Mouse (Mus musculus) limb, embryonic 10.5 days (tissue): ENCODE measurements at regions not wholly inside any gene's neighbourhood (a gene's known extent, or its start where the extent isn't known, plus 50 kb on each side); places are given as distances from the start of the nearest gene placed in this dataset.
"Not testable (repeated sequence)": the region's sequence is repeated elsewhere in the genome, so short reads cannot be mapped to it uniquely, and the experiment has no call there.

ENCODE experiments used
- DNase-seq: peaks from one replicate; pipeline ENCODE4 v3.0.0-alpha.2; 2017; ENCODE audit warnings: low spot score
- H3K27ac ChIP-seq: fragments of 300-500 bp; sonication (generic); 2 replicates; pipeline ENCODE4 v1.5.1; 2016; ENCODE audit warnings: mild to moderate bottlenecking
- H3K27me3 ChIP-seq: fragments of 300-500 bp; sonication (generic); 2 replicates; pipeline ENCODE4 v1.6.1; 2016; ENCODE audit warnings: low read depth, mild to moderate bottlenecking; ENCODE audit not compliant: poor library complexity, severe bottlenecking
- H3K36me3 ChIP-seq: fragments of 300-500 bp; sonication (generic); 2 replicates; pipeline ENCODE4 v1.6.1; 2016; ENCODE audit warnings: mild to moderate bottlenecking, moderate library complexity
- H3K4me1 ChIP-seq: fragments of 300-500 bp; sonication (generic); 2 replicates; pipeline ENCODE4 v1.6.1; 2016
- H3K4me3 ChIP-seq: fragments of 300-500 bp; sonication (generic); 2 replicates; pipeline ENCODE4 v1.5.1; 2016; ENCODE audit warnings: mild to moderate bottlenecking, moderate library complexity
- H3K9me3 ChIP-seq: fragments of 300-500 bp; sonication (generic); replicated peaks from 2 replicates; pipeline ENCODE4 v1.6.1; 2016; ENCODE audit warnings: mild to moderate bottlenecking
- WGBS: fragments of 180-500 bp; shearing (Covaris S2); methylation state at CpG from one replicate; pipeline ENCODE4 v1.1.7; 2016; 5-methylcytosine and 5-hydroxymethylcytosine counted together

- no peaks in the 10 kb centered on the region for H3K27me3 ChIP-seq
- no peak for DNase-seq
- no peaks in the 10 kb centered on the region for H3K9me3 ChIP-seq
- no peaks in the 10 kb centered on the region for H3K36me3 ChIP-seq
- 74% methylated on average over 3 of the region's 3 CpGs for WGBS
- H3K4me1 ChIP-seq = no peaks in the 10 kb centered on the region
- H3K27ac ChIP-seq = no peak overlapping the region
- no peak overlapping the region for H3K4me3 ChIP-seq
Observed at GRCm38 (mm10) chr3:56963251-56963650, 338.5 kb downstream of the Tm4sf1 start.

GRCm38 (mm10) chr3:56962248-56963013 is 339.4 kb downstream of the Tm4sf1 start:
- Histone ChIP-seq H3K27me3 (no peaks in the 10 kb centered on the region), H3K4me3 (no peak overlapping the region), H3K9me3 (no peaks in the 10 kb centered on the region), H3K36me3 (no peaks in the 10 kb centered on the region), H3K4me1 (no peaks in the 10 kb centered on the region), H3K27ac (no peak overlapping the region)
- 85% methylated on average over 3 of the region's 3 CpGs for WGBS
- DNase-seq = no peak

GRCm38 (mm10) chr3:56956978-56957377 is 344.8 kb downstream of the Tm4sf1 start:
- Histone ChIP-seq H3K4me1 (no peaks in the 10 kb centered on the region), H3K27ac (no peak overlapping the region), H3K9me3 (no peaks in the 10 kb centered on the region), H3K36me3 (no peaks in the 10 kb centered on the region), H3K27me3 (no peaks in the 10 kb centered on the region), H3K4me3 (no peak overlapping the region)
- DNase-seq = no peak
- WGBS = 100% methylated on average over 2 of the region's 2 CpGs

DNA sequence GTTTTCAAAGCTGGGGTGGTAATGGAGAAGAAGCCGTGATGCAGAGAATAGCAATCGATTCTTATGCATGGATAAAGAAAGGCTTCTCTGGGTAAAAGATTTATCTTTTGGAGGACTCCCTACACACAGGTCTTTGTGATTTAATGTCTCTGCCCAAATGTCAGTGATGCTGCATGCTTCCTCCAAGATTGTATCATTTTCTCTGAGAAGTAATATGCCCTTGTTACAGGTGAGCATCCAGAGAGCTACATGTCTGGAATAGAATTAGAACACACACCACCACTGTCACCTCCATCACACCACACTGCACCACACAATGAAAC is 346.0 kb downstream of the Tm4sf1 start:
- DNase-seq = no peak
- H3K4me3 ChIP-seq = no peak overlapping the region
- no peaks in the 10 kb centered on the region for H3K36me3 ChIP-seq
- no peaks in the 10 kb centered on the region for H3K27me3 ChIP-seq
- H3K9me3 ChIP-seq = no peaks in the 10 kb centered on the region
- no peak overlapping the region for H3K27ac ChIP-seq
- H3K4me1 ChIP-seq = no peaks in the 10 kb centered on the region
- WGBS = 86% methylated on average over 2 of the region's 2 CpGs

DNA sequence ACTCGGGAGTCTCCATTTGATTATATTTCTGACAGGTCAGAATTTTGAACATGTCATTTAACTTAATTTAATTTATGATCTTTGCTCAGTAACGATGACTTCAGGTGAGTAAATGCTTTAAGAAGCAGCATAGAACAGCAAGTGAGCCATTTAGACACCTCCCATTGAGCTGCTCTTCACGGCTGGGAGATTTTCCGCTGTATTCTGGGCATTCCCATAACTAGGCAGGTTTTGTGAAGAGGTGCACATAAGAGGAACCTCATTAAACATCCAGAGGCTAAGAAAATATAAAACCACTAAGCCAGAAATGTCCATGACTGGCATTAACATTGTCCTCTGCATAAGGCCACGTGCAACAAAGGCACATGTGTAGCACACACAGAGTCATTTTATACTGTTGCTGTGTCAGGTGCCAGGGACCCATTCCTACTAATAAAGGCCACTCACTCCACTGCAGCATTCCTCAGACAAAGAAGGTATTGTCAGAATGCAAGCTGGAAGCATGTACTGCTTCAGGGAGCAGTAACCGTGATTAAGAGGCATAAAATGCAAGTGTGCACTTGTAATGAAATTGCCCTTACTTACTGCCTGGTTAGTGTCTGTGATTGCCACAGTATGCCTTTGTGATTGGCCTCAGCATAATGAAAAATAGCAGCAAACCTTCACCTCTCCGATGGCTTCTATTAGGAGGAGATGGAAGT is 346.5 kb downstream of the Tm4sf1 start:
- Histone ChIP-seq H3K36me3 (no peaks in the 10 kb centered on the region), H3K4me1 (no peaks in the 10 kb centered on the region), H3K4me3 (no peak overlapping the region), H3K9me3 (no peaks in the 10 kb centered on the region), H3K27ac (no peak overlapping the region), H3K27me3 (no peaks in the 10 kb centered on the region)
- DNase-seq = no peak
- WGBS = 77% methylated on average over 7 of the region's 7 CpGs

DNA sequence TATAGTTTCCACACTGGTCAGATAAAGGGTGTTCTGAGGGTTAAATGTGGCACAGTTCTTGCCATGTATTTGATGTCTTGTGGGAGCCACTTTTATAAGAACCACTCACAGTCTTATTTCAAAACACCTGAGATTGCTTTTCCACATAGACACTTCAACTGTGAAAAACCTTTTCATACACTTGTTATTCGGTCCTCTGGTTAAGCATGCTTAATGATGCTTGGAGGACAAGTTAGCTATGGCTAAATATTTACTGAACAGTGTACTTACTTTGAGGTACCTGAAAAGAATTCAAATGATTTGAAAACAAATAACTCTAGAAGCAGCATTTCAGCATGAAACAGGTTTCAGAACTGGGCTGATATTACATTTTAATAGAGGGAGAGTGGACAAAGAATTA is 359.2 kb downstream of the Tm4sf1 start:
- not testable (repeated sequence) for H3K4me1 ChIP-seq, DNase-seq, H3K4me3 ChIP-seq, H3K27ac ChIP-seq, H3K36me3 ChIP-seq, H3K27me3 ChIP-seq, H3K9me3 ChIP-seq
- WGBS = no CpG with 5 or more reads among the region's 1 CpGs

DNA sequence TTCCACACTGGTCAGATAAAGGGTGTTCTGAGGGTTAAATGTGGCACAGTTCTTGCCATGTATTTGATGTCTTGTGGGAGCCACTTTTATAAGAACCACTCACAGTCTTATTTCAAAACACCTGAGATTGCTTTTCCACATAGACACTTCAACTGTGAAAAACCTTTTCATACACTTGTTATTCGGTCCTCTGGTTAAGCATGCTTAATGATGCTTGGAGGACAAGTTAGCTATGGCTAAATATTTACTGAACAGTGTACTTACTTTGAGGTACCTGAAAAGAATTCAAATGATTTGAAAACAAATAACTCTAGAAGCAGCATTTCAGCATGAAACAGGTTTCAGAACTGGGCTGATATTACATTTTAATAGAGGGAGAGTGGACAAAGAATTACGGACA is 372.8 kb downstream of the Tm4sf1 start:
- H3K27ac ChIP-seq, H3K27me3 ChIP-seq, H3K9me3 ChIP-seq, H3K4me1 ChIP-seq, H3K36me3 ChIP-seq, DNase-seq, H3K4me3 ChIP-seq: not testable (repeated sequence)
- WGBS = 95% methylated on average over 1 of the region's 2 CpGs

GRCm38 (mm10) chr3:56898491-56898890 is 403.3 kb downstream of the Tm4sf1 start:
- Histone ChIP-seq H3K36me3 (no peaks in the 10 kb centered on the region), H3K4me1 (no peaks in the 10 kb centered on the region), H3K4me3 (no peak overlapping the region), H3K9me3 (no peaks in the 10 kb centered on the region), H3K27me3 (no peaks in the 10 kb centered on the region), H3K27ac (no peak overlapping the region)
- 94% methylated on average over 2 of the region's 2 CpGs for WGBS
- no peak for DNase-seq

DNA sequence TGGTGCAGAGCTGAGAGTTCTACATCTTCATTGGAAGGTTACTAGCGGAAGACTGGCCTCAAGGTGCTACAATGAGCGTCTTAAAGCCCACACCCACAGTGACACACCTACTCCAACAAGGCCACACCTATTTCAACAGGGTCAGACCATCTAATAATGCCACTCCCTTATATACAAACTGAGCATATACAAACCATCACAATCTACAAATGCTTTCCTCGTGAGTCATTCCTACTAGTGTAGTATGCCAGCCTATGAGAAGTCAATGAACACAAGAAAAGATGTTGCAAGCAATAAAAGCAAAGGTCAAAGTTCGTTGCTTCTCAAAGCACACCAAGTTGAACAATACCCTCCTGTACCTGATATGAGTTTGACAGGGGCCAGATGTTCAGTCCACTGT is 424.7 kb downstream of the Tm4sf1 start:
- WGBS = 95% methylated on average over 4 of the region's 4 CpGs
- Histone ChIP-seq H3K27ac (no peak overlapping the region), H3K36me3 (no peaks in the 10 kb centered on the region), H3K27me3 (no peaks in the 10 kb centered on the region), H3K9me3 (no peaks in the 10 kb centered on the region), H3K4me3 (no peak overlapping the region), H3K4me1 (no peaks in the 10 kb centered on the region)
- DNase-seq = no peak

- Histone ChIP-seq H3K4me1 (peaks cover 5% of the 10 kb centered on the region), H3K4me3 (no peak overlapping the region), H3K27ac (no peak overlapping the region), H3K36me3 (no peaks in the 10 kb centered on the region), H3K27me3 (no peaks in the 10 kb centered on the region), H3K9me3 (no peaks in the 10 kb centered on the region)
- 67% methylated on average over 1 of the region's 1 CpGs for WGBS
- DNase-seq = no peak
Observed at GRCm38 (mm10) chr3:56863591-56863990, 438.2 kb downstream of the Tm4sf1 start.

GRCm38 (mm10) chr3:56859841-56860240 is 441.9 kb downstream of the Tm4sf1 start:
- no peaks in the 10 kb centered on the region for H3K9me3 ChIP-seq
- no peaks in the 10 kb centered on the region for H3K36me3 ChIP-seq
- peak; percentile 40 for DNase-seq
- 73% methylated on average over 9 of the region's 9 CpGs for WGBS
- no peaks in the 10 kb centered on the region for H3K27me3 ChIP-seq
- no peak overlapping the region for H3K4me3 ChIP-seq
- H3K27ac ChIP-seq = peak overlapping the region; percentile 7; the same call in 1 of the 2 replicates
- peaks cover 5% of the 10 kb centered on the region for H3K4me1 ChIP-seq

DNA sequence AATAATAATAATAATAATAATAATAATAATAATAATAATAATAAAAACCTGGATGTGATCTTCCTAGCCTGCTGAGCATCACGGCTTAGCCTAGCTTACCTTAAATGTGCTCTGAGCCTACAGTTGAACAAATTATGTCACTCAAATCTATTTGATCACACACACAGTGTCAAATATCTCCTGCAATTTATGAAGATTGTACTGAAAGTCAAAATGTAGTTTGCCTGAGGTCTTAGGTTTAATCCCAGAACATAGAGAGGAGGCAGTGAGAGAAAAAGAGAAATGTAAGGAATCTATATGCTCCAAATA is 456.4 kb downstream of the Tm4sf1 start:
- no peak for DNase-seq
- 94% methylated on average over 1 of the region's 1 CpGs for WGBS
- no peaks in the 10 kb centered on the region for H3K27me3 ChIP-seq

DNA sequence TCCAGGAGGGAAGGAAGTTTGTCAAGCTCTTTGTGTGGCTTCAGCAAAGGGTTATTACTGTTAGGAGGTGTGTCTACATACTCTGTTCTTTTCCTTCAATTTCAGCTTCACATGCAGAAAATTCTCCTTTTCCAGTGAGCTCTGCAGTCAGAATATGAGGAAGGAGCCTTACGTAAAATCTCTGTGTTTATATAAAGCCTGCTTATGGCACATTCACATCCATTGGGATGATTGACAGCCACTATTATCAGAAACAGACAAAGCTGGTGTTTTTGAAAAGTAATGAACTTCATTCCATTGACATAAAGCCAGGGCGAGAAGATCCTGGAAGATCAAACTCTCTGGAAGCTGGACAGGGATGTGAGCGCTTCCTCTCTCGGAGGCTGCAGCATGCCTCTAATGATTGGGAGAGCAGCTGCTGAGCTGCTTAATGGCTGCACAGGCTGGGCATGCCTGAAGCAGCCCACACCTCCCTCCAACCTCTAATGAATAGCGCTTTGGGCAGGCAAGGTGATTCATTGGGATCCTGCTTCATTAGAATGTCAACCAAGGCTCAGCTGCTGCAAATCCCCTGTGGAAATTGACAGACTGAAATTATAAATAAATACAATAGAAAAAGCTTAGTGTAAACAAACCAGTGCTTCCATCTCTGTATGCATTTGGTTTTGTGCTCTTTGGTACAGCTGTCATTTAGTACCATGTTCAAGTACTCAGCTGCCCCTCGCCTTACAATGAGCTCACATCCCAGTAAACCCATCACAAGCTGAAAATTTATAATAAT is 456.9 kb downstream of the Tm4sf1 start:
- DNase-seq = no peak
- 72% methylated on average over 6 of the region's 6 CpGs for WGBS

More for the DNA sequence above, 456.4 kb downstream of the Tm4sf1 start:
- Histone ChIP-seq H3K27ac (no peak overlapping the region), H3K4me3 (no peak overlapping the region), H3K4me1 (no peaks in the 10 kb centered on the region), H3K36me3 (no peaks in the 10 kb centered on the region), H3K9me3 (no peaks in the 10 kb centered on the region)

More for the DNA sequence above, 456.9 kb downstream of the Tm4sf1 start:
- H3K9me3 ChIP-seq = no peaks in the 10 kb centered on the region
- no peaks in the 10 kb centered on the region for H3K36me3 ChIP-seq
- H3K27me3 ChIP-seq = no peaks in the 10 kb centered on the region
- no peaks in the 10 kb centered on the region for H3K4me1 ChIP-seq
- no peak overlapping the region for H3K4me3 ChIP-seq
- no peak overlapping the region for H3K27ac ChIP-seq
